Mouse (Mus musculus) MEL (cell line): Measurements from ENCODE around the gene Sf3b6. TPM values are rescaled to one million over a fixed set of nuclear protein-coding genes. Genes with fewer than 3 reads are reported as not detected.
A peak's percentile ranks its signal among the peaks of the same experiment; 100 is the strongest.

Experiments used
- DNase-seq: peaks from one replicate; pipeline ENCODE4 v3.0.0; 2011; ENCODE audit warnings: low read depth, low spot score
- H3K27ac ChIP-seq: 2 replicates; pipeline ENCODE4 v1.5.1; 2012; ENCODE audit warnings: low read depth, mild to moderate bottlenecking, control low read depth, low read length, moderate library complexity; ENCODE audit not compliant: control insufficient read depth
- H3K27me3 ChIP-seq, 2 experiments: fragments of 150-350 bp in 1 of 2; sonication (generic) in 1 of 2; 2 replicates each; pipeline ENCODE4 v1.6.1; 2012; ENCODE audit warnings: low read length in 2 of 2, mild to moderate bottlenecking in 2 of 2, improper control_type of control experiment in 1 of 2, moderate library complexity in 1 of 2; ENCODE audit not compliant: insufficient read depth in 2 of 2, control insufficient read depth in 1 of 2
- H3K36me3 ChIP-seq, 2 experiments: 2 replicates each; pipeline ENCODE4 v1.6.1; 2012 to 2014; ENCODE audit warnings: low read length in 2 of 2, improper control_type of control experiment in 1 of 2, inconsistent platforms in 1 of 2, mild to moderate bottlenecking in 1 of 2; ENCODE audit not compliant: insufficient read depth in 2 of 2, control insufficient read depth in 1 of 2
- H3K4me1 ChIP-seq, 2 experiments: fragments of 150-350 bp in 1 of 2; sonication (generic) in 1 of 2; 2 replicates each; pipeline ENCODE4 v1.6.1; 2012; ENCODE audit warnings: low read length in 2 of 2, improper control_type of control experiment in 1 of 2, mild to moderate bottlenecking in 1 of 2; ENCODE audit not compliant: insufficient read depth in 2 of 2, control insufficient read depth in 1 of 2
- H3K4me3 ChIP-seq, 2 experiments: fragments of 150-350 bp in 1 of 2; sonication (generic) in 1 of 2; 2 replicates each; pipeline ENCODE4 v1.5.1; 2012; ENCODE audit warnings: low read depth in 2 of 2, low read length in 2 of 2, mild to moderate bottlenecking in 2 of 2, moderate library complexity in 2 of 2, control low read depth in 1 of 2, improper control_type of control experiment in 1 of 2; ENCODE audit not compliant: control insufficient read depth in 1 of 2, insufficient read depth in 1 of 2
- H3K79me2 ChIP-seq: 2 replicates; pipeline ENCODE4 v1.6.1; 2012; ENCODE audit warnings: mild to moderate bottlenecking, low read length, moderate library complexity; ENCODE audit not compliant: control insufficient read depth, poor library complexity, insufficient read depth
- H3K9ac ChIP-seq: 2 replicates; pipeline ENCODE4 v1.6.1; 2012; ENCODE audit warnings: low read depth, mild to moderate bottlenecking, control low read depth, low read length, moderate library complexity; ENCODE audit not compliant: control insufficient read depth, poor library complexity, severe bottlenecking
- H3K9me3 ChIP-seq: fragments of 150-350 bp; sonication (generic); replicated peaks from 2 replicates; pipeline ENCODE4 v1.6.1; 2012; ENCODE audit warnings: mild to moderate bottlenecking, low read length, improper control_type of control experiment, moderate library complexity; ENCODE audit not compliant: insufficient read depth
- BHLHE40 ChIP-seq: IDR thresholded peaks from 2 replicates; pipeline ENCODE4 v1.6.1; 2012; ENCODE audit warnings: low read depth, mild to moderate bottlenecking, inconsistent platforms, low read length, improper control_type of control experiment, borderline replicate concordance
- CTCF ChIP-seq, 3 experiments: IDR thresholded peaks in 2 of 3; conservative IDR thresholded peaks in 1 of 3; 2 replicates each; pipeline ENCODE4 v1.5.1; 2011 to 2012; ENCODE audit warnings: low read length in 3 of 3, low read depth in 2 of 3, mild to moderate bottlenecking in 2 of 3, improper control_type of control experiment in 1 of 3, inconsistent platforms in 1 of 3, mixed read lengths in 1 of 3, moderate library complexity in 1 of 3; ENCODE audit not compliant: control insufficient read depth in 1 of 3, insufficient read depth in 1 of 3, poor library complexity in 1 of 3, severe bottlenecking in 1 of 3
- ELF1 ChIP-seq: IDR thresholded peaks from 2 replicates; pipeline ENCODE4 v1.6.1; 2014; ENCODE audit warnings: low read depth, mild to moderate bottlenecking, inconsistent platforms, low read length, improper control_type of control experiment, moderate library complexity
- ETS1 ChIP-seq: IDR thresholded peaks from 2 replicates; pipeline ENCODE4 v1.6.1; 2012; ENCODE audit warnings: low read depth, mild to moderate bottlenecking, inconsistent platforms, low read length, improper control_type of control experiment, moderate library complexity
- GABPA ChIP-seq: IDR thresholded peaks from 2 replicates; pipeline ENCODE4 v1.6.1; 2012; ENCODE audit warnings: low read depth, mild to moderate bottlenecking, inconsistent platforms, low read length, improper control_type of control experiment, moderate library complexity
- GATA1 ChIP-seq: IDR thresholded peaks from 2 replicates; pipeline ENCODE4 v1.6.1; 2011; ENCODE audit warnings: low read depth, low read length, improper control_type of control experiment
- HCFC1 ChIP-seq: IDR thresholded peaks from 2 replicates; pipeline ENCODE4 v1.6.1; 2012; ENCODE audit warnings: low read depth, mild to moderate bottlenecking, inconsistent platforms, low read length, improper control_type of control experiment, moderate library complexity
- KAT2A ChIP-seq: conservative IDR thresholded peaks from 2 replicates; pipeline ENCODE4 v1.6.1; 2012; ENCODE audit warnings: low read depth, low read length, improper control_type of control experiment, inconsistent platforms
- MAFK ChIP-seq: IDR thresholded peaks from 2 replicates; pipeline ENCODE4 v1.6.1; 2011; ENCODE audit warnings: low read depth, mild to moderate bottlenecking, low read length, improper control_type of control experiment, borderline replicate concordance
- MAX ChIP-seq: IDR thresholded peaks from 2 replicates; pipeline ENCODE4 v1.6.1; 2011; ENCODE audit warnings: low read length, improper control_type of control experiment
- MEF2A ChIP-seq: IDR thresholded peaks from 2 replicates; pipeline ENCODE4 v1.6.1; 2014; ENCODE audit warnings: low read depth, mild to moderate bottlenecking, inconsistent platforms, low read length, improper control_type of control experiment; ENCODE audit not compliant: poor library complexity, insufficient replicate concordance, severe bottlenecking; ENCODE audit errors: extremely low read depth
- MYB ChIP-seq: IDR thresholded peaks from 2 replicates; pipeline ENCODE4 v1.6.1; 2011; ENCODE audit warnings: mild to moderate bottlenecking, low read depth, low read length, improper control_type of control experiment
- NRF1 ChIP-seq: IDR thresholded peaks from 2 replicates; pipeline ENCODE4 v1.6.1; 2014; ENCODE audit warnings: low read depth, mild to moderate bottlenecking, inconsistent platforms, low read length, improper control_type of control experiment, moderate library complexity; ENCODE audit not compliant: poor library complexity, insufficient read depth, severe bottlenecking
- POLR2A ChIP-seq, 2 experiments: IDR thresholded peaks; 2 replicates each; pipeline ENCODE4 v1.6.1; 2011 to 2012; ENCODE audit warnings: low read length in 2 of 2, mild to moderate bottlenecking in 2 of 2, control low read depth in 1 of 2, improper control_type of control experiment in 1 of 2, low read depth in 1 of 2, moderate library complexity in 1 of 2; ENCODE audit not compliant: control insufficient read depth in 1 of 2, insufficient read depth in 1 of 2, poor library complexity in 1 of 2
- POLR2AphosphoS2 ChIP-seq: IDR thresholded peaks from 2 replicates; pipeline ENCODE4 v1.6.1; 2011; ENCODE audit warnings: low read length, improper control_type of control experiment
- POLR2AphosphoS5 ChIP-seq: IDR thresholded peaks from 2 replicates; pipeline ENCODE4 v1.6.1; 2012; ENCODE audit warnings: low read depth, borderline replicate concordance, mild to moderate bottlenecking, inconsistent platforms, low read length, moderate library complexity, mixed read lengths
- SIN3A ChIP-seq: IDR thresholded peaks from 2 replicates; pipeline ENCODE4 v1.6.1; 2012; ENCODE audit warnings: low read length, improper control_type of control experiment, inconsistent platforms
- USF1 ChIP-seq: IDR thresholded peaks from 2 replicates; pipeline ENCODE4 v1.6.1; 2014; ENCODE audit warnings: low read depth, mild to moderate bottlenecking, inconsistent platforms, low read length, improper control_type of control experiment, moderate library complexity
- USF2 ChIP-seq, 2 experiments: IDR thresholded peaks; 2 replicates each; pipeline ENCODE4 v1.6.1; 2011 to 2012; ENCODE audit warnings: improper control_type of control experiment in 2 of 2, low read length in 2 of 2, borderline replicate concordance in 1 of 2, inconsistent platforms in 1 of 2, low read depth in 1 of 2, mild to moderate bottlenecking in 1 of 2; ENCODE audit not compliant: insufficient read depth in 1 of 2
- ZKSCAN1 ChIP-seq: IDR thresholded peaks from 2 replicates; pipeline ENCODE4 v1.6.1; 2012; ENCODE audit warnings: low read depth, mild to moderate bottlenecking, inconsistent platforms, low read length, improper control_type of control experiment, moderate library complexity
- ZMIZ1 ChIP-seq: IDR thresholded peaks from 2 replicates; pipeline ENCODE4 v1.6.1; 2012; ENCODE audit warnings: low read depth, mild to moderate bottlenecking, inconsistent platforms, low read length, improper control_type of control experiment, moderate library complexity
- polyA plus RNA-seq, 2 experiments: library from polyadenylated mRNA; stranded (reverse) in 1 of 2; unstranded in 1 of 2; fragments of >175 nt in 1 of 2; fragments of >200 nt in 1 of 2; gene quantifications; 2 replicates each; pipeline versions ENCODE4 v1.2.1 to v1.2.4; 2012; ENCODE audit warnings: low replicate concordance in 2 of 2, low read depth in 1 of 2; ENCODE audit not compliant: insufficient read length in 2 of 2, insufficient read depth in 1 of 2, missing spikeins in 1 of 2
- total RNA-seq: library from RNA; depleted of rRNA; stranded (reverse); fragments of 300-350 nt; gene quantifications from 2 replicates; pipeline ENCODE4 v1.2.3, GENCODE M21; 2012

Sf3b6 gene
- total and polyA plus RNA-seq, 3 experiments = 163 to 186 TPM; not detected in 1

DNA sequence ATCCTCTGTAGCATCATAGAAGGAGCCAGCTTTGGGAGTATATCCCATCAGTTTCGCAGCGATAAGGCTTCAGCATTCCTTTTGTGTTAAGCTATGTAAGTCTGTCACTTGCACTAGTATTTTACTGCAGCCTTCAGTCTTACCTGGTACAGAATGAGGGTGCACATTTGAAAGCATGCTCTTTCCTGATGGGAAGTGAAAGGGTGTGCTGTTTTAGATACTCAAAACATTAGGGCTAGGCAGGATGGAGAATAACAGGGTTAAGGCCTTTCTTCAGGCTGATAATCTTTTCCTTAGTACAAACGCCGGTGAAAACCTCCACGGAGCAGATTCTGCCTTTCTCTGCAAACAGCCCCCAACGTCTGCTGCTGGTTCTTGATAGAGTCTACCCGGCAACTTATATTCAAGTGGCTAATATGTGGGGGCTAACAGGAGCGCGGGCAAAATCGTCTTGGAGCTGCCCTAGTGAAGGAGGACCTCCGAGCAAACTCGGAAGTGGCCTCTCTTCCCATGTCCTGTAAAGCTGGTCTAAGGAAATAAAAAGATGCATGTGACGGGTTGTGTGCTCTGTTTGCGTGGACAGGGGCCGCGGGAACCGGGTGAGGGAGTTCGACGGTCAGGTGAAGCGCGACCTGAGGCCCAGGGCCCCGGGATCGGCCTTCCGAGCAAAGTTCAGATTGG lies 524 bp upstream of the Sf3b6 start:
- Histone ChIP-seq H3K27me3 (no peaks in the 10 kb centered on the region), H3K4me1 (peaks cover 4 to 9% of the 10 kb centered on the region in 2 experiments; a peak in 3 of 4 replicates), H3K9me3 (no peaks in the 10 kb centered on the region), H3K27ac (peak overlapping the region; percentile 66), H3K4me3 (peak overlapping the region; percentile 75 to 82), H3K36me3 (peaks cover 3 to 13% of the 10 kb centered on the region in 2 experiments), H3K79me2 (peaks cover 21% of the 10 kb centered on the region), H3K9ac (peak overlapping the region; percentile 90)
- DNase-seq = no peak
- TF ChIP-seq HCFC1 (no peak), POLR2A (IDR thresholded peaks at IDR 0.05; ENCODE audit: control insufficient read depth in 1 of 2, insufficient read depth in 1 of 2, low read depth in 1 of 2, low read length in 2 of 2, poor library complexity in 1 of 2) (peak in 1 of 2 experiments; percentile 80; a peak in 1 of 4 replicates), GATA1 (0 out of 2 replicates have a peak, but pooled peaks have one; percentile 4)

DNA sequence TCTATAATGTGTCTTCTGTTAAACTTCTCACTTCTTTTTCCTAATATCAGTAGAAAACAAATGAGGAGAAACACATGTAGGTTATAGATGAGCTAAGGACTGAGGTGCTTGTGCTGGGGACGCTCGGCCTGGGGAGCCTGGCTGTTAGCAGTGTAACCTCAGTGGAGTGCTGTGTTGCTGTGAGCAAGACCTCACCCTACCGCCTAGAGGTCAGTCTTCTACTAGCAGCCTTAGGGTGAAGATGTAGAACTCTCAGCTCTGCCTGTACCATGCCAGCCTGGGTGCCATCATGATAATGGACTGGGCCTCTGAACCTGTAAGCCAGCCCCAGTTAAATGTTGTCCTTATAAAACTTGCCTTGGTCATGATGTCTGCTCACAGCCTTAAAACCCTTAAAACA lies 9.9 kb downstream of the Sf3b6 start:
- TF ChIP-seq POLR2AphosphoS2 (no peak), USF1 (no peak), MEF2A (no peak), CTCF (IDR thresholded peaks at IDR 0.05 in 2 of 3, conservative IDR thresholded peaks at IDR 0.05 in 1 of 3; ENCODE audit: control insufficient read depth in 1 of 3, insufficient read depth in 1 of 3, low read depth in 2 of 3, low read length in 3 of 3, poor library complexity in 1 of 3, severe bottlenecking in 1 of 3) (no peak), USF2 (IDR thresholded peaks at IDR 0.05; ENCODE audit: borderline replicate concordance in 1 of 2, insufficient read depth in 1 of 2, low read depth in 1 of 2, low read length in 2 of 2) (no peak), HCFC1 (no peak), GATA1 (no peak), NRF1 (no peak), KAT2A (no peak), BHLHE40 (no peak), GABPA (no peak), ZMIZ1 (no peak), SIN3A (no peak), MYB (no peak), MAFK (no peak), POLR2AphosphoS5 (no peak), MAX (no peak), ELF1 (no peak), ZKSCAN1 (no peak), ETS1 (no peak)
- TF ChIP-seq, all 39 proteins: peak for 0
- Histone ChIP-seq H3K9me3 (no peaks in the 10 kb centered on the region), H3K4me3 (no peak overlapping the region), H3K36me3 (peaks cover 0 to 4% of the 10 kb centered on the region in 2 experiments; a peak in 1 of 4 replicates), H3K27ac (no peak overlapping the region), H3K27me3 (no peaks in the 10 kb centered on the region), H3K9ac (no peak overlapping the region), H3K4me1 (no peaks in the 10 kb centered on the region), H3K79me2 (no peaks in the 10 kb centered on the region)
- DNase-seq = no peak
